Mouse (Mus musculus): ENCODE data around the gene Inmt. TPM values are rescaled to one million over a fixed set of nuclear protein-coding genes. Genes with fewer than 3 reads are reported as not detected.
"Not testable (repeated sequence)": the region's sequence is repeated elsewhere in the genome, so short reads cannot be mapped to it uniquely, and the experiment has no call there.

Gene Inmt
- total RNA-seq (2021), result 10 to 100 TPM; 31.1 to 33.0 TPM
- long read RNA-seq, experiment 1, transcript Inmt-201 (3 exons, 1,077 nt), result major isoform, 9 of 10 reads
- long read RNA-seq, experiment 1, partial matches to known transcripts, result 1 of 10 reads
- long read RNA-seq, experiment 1, other reads (novel, unspliced or antisense), result 0 of 10 reads
- long read RNA-seq, experiment 2, partial matches to known transcripts, result 1 of 5 reads
- long read RNA-seq, experiment 2, other reads (novel, unspliced or antisense), result 0 of 5 reads

- DNase-seq, result peak; percentile 37 to 44
Observed at GRCm38 (mm10) chr6:55174741-55175181, at the start of gene Inmt. Gene Inmt (minus strand): TSS chr6:55175043.

- peak in 1 of 2 experiments; percentile 59 for DNase-seq
Observed at GRCm38 (mm10) chr6:55223986-55224385, 49.1 kb upstream of the Inmt start.

- no peak for DNase-seq
Observed at GRCm38 (mm10) chr6:55218232-55218631, 43.4 kb upstream of the Inmt start.

- peak; percentile 42 to 76 for DNase-seq
Observed at GRCm38 (mm10) chr6:55214541-55214940, 39.7 kb upstream of the Inmt start.

- DNase-seq, result peak; percentile 53 to 59
Observed at GRCm38 (mm10) chr6:55210423-55211365, 35.9 kb upstream of the Inmt start.

- no peak for DNase-seq
Observed at GRCm38 (mm10) chr6:55207786-55208185, 32.9 kb upstream of the Inmt start.

GRCm38 (mm10) chr6:55203931-55204330 lies 29.1 kb upstream of the Inmt start:
- DNase-seq, result peak; percentile 22 to 61

GRCm38 (mm10) chr6:55202913-55203910 lies 28.4 kb upstream of the Inmt start, which contains the start of gene Mindy4:
Gene Mindy4 (plus strand): TSS chr6:55203383.
- DNase-seq, result peak; percentile 93 to 97

- peak; percentile 74 to 87 for DNase-seq
Observed at GRCm38 (mm10) chr6:55199047-55199446, 24.2 kb upstream of the Inmt start.

GRCm38 (mm10) chr6:55193171-55193570 lies 18.3 kb upstream of the Inmt start:
- no peak for DNase-seq

GRCm38 (mm10) chr6:55191537-55191936 lies 16.7 kb upstream of the Inmt start:
- DNase-seq, result peak; percentile 39 to 44

- DNase-seq, result no peak
Observed at GRCm38 (mm10) chr6:55189406-55189805, 14.6 kb upstream of the Inmt start.

- not testable (repeated sequence) for DNase-seq
Observed at GRCm38 (mm10) chr6:55187827-55188226, 13.0 kb upstream of the Inmt start.

- no peak for DNase-seq
Observed at GRCm38 (mm10) chr6:55182655-55183430, 8.0 kb upstream of the Inmt start.

GRCm38 (mm10) chr6:55179560-55179959 lies 4.7 kb upstream of the Inmt start:
- DNase-seq, result peak; percentile 47 to 68

- no peak for DNase-seq
Observed at GRCm38 (mm10) chr6:55177060-55177732, 2.4 kb upstream of the Inmt start.

- DNase-seq, result peak in 1 of 2 experiments; percentile 38
Observed at GRCm38 (mm10) chr6:55175892-55176291, 1.0 kb upstream of the Inmt start.

GRCm38 (mm10) chr6:55175456-55175855 lies 613 bp upstream of the Inmt start:
- DNase-seq, result peak; percentile 41 to 43

GRCm38 (mm10) chr6:55173941-55174349 lies 898 bp downstream of the Inmt start:
- no peak for DNase-seq

GRCm38 (mm10) chr6:55173171-55173570 lies 1.7 kb downstream of the Inmt start:
- no peak for DNase-seq

Measured in heart, adult 18-20 months (tissue).